Mouse (Mus musculus): ENCODE measurements at regions not wholly inside any gene's neighbourhood (a gene's known extent, or its start where the extent isn't known, plus 50 kb on each side); places are given as distances from the start of the nearest gene placed in this dataset.

DNA sequence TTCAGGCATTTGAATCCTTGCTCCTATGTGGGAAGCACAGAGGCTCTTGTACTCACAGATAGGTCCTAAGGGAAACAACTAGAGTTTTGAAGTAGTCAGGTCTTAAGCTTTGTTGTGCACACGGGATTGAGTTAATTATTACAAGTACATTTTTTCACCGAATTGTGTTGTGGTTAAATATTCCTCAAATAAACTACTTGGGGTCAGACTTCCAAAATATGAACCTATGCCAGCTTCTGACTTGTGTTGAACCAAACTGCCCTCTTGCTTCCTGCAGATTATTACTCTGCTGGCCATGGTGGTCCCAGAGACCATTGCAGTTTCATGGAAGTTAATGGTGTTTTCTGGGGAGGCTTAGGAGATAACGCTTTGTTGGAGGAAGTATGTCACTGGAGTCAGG is 105.5 kb upstream of the Fggy start:
- intact Hi-C loops (cut with DNase I): no loop called here
- no peak for DNase-seq

DNA sequence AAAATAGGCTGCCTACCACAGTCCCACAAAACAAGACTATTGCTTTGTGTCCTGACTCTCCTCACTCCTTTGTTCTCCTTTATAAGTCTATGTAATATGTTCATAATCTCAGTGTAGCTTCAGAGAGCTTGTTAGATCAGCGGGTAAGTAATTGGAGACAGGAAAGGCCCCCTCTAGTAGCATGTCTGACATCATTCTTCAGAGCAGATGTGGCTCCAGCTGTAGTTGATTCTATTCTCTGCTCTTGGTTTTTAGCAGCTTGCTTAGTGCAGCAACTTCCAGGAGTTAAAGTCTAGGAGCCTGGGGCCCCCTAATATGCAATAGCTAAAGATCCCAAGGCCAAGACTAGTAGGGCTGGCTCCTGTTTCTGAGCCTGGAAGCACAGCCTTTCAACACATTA is 101.0 kb upstream of the Fggy start:
- intact Hi-C loops (cut with DNase I): no loop called here
- no peak for DNase-seq

- intact Hi-C loops (cut with DNase I): no loop called here
Measured at GRCm38 (mm10) chr4:95456943-95457342, 100.4 kb upstream of the Fggy start.

DNA sequence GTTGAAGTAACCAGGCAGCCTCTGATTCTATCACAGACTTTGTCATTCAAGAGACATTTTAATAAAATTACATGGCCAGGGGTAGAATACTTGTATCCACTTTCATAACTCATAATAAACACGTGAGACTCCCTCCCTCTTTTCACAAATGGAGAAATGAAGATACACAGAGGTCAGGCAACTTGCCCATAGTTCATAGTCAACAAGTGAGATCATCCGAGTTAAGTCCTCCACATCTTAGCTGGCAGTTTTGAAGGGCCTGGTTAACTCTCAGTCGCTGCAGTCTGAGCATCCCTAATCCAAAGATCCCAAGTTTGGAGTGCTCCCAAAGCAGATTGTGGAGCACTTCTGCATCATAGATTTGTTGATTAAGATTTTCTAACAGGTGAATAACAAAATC is 94.8 kb upstream of the Fggy start:
- DNase-seq: no peak

More at GRCm38 (mm10) chr4:95456943-95457342, 100.4 kb upstream of the Fggy start:
- no peak for DNase-seq

GRCm38 (mm10) chr4:95463082-95463825 is 94.1 kb upstream of the Fggy start:
- intact Hi-C loops (cut with DNase I): no loop called here
- DNase-seq: peak; percentile 24 to 44

More for the DNA sequence above, 94.8 kb upstream of the Fggy start:
- intact Hi-C loops (cut with DNase I): no loop called here

- intact Hi-C loops (cut with DNase I): no loop called here
- DNase-seq: no peak
Measured at GRCm38 (mm10) chr4:95466647-95467046, 90.7 kb upstream of the Fggy start.

DNA sequence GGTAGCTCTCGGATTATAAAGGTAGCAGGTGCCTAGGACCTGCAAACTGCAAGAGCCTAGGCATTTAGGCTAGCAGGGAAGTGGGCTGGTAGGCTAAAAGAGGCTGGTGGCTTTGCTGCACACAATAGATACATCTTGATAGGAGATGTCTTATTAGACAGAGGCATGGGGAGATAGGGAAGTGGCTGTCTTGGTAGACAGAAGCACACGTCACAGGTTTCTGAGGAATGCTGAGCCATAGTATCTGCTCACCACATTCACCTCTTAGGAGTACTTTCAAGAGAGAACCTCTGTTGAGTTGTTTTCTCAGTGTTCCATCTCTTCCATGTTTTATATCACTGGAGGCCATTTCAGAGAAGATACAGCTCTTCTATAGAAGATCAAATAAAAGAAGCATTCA is 89.8 kb upstream of the Fggy start:
- DNase-seq: no peak
- intact Hi-C loops (cut with DNase I): no loop called here

GRCm38 (mm10) chr4:95474726-95475406 is 82.4 kb upstream of the Fggy start:
- intact Hi-C loops (cut with DNase I): no loop called here

DNA sequence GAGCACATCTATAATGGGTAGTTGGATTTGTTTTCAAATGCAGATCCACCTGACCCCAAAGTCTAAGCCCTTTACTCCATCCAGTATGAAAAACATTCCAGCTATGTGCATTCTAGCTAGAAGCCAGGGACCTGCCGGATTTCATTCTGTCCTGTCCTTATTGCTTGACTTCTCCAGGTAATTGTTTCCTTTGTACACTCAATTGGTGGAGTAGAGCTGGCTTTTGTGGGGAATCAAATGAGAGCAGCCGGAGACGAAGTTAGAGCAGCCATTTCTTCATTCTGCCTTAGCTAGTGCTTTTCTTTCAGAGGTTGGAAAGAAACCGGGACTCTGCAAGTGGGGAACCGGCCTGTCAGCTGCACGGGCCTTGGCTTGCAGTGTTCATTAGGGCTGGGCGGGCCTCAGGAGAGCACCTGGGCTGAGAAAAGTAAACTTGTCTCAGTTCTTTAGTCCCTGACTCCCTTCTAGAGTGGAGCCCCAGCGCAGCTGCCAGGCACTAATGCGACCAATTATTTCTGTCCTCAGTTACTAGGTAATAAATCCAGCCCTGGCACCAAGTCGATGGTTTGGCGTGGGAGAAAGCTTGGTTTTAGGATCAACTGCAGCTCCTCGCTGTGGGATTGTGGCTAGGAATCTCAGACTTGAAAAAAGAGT is 81.1 kb upstream of the Fggy start:
- DNase-seq: no peak
- intact Hi-C loops (cut with DNase I): no loop called here

More at GRCm38 (mm10) chr4:95474726-95475406, 82.4 kb upstream of the Fggy start:
- DNase-seq: no peak

DNA sequence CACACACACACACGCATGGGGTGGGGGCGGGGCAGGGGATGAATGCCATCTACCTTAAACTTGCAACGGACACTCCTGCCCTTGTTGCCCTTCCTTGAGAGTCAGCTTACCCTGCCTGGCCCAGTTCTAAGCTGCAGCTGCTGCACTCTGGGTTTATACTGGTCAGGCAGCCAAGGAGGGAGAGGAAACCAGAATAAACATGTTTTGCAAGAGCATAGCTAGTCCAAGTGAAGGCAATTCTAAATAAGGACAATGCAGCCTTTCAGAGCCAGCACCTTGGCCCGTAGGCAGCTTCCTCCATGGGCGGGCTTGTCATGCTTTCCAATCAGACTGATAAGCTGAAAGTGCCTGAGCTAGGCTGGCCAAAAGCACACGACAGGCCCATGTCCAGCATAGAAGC is 73.7 kb upstream of the Fggy start:
- peak; percentile 58 to 59 for DNase-seq
- intact Hi-C loops (cut with DNase I): loop anchor here (2.0 kb wide), 1 partner anchor 431 kb away; the partner anchor contains the start of gene Jun

GRCm38 (mm10) chr4:95487323-95487722 is 70.0 kb upstream of the Fggy start:
- intact Hi-C loops (cut with DNase I): loop anchor here (5.0 kb wide), 1 partner anchor 235 kb away; no protein-coding TSS in a partner anchor
- no peak for DNase-seq

GRCm38 (mm10) chr4:95487969-95488368 is 69.3 kb upstream of the Fggy start:
- intact Hi-C loops (cut with DNase I): loop anchor here (5.0 kb wide), 1 partner anchor 234 kb away; no protein-coding TSS in a partner anchor
- DNase-seq: no peak

DNA sequence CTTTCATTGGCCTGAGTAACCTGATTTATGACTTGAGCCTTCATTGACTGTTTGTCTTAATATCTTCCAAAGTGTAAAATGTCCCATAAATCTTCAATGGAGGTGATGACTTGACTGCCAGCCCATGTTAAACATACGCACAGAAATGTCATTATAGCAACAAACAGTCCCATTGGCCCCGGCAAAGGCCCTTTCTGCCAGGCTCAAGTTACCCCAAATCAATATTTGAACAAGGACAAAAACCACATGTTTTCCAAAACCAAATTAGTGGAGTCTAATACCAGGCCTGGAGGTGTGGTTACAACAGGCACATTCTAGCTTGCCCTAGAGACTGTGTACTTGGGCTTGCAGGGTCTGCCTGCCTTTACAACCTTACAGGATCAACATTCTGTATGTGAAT is 68.2 kb upstream of the Fggy start:
- intact Hi-C loops (cut with DNase I): loop anchor here (5.0 kb wide), 1 partner anchor 233 kb away; no protein-coding TSS in a partner anchor
- no peak for DNase-seq

GRCm38 (mm10) chr4:95500265-95500664 is 57.0 kb upstream of the Fggy start:
- intact Hi-C loops (cut with DNase I): no loop called here
- DNase-seq: no peak

GRCm38 (mm10) chr4:95501164-95501563 is 56.1 kb upstream of the Fggy start:
- DNase-seq: no peak

GRCm38 (mm10) chr4:95507141-95507945 is 50.0 kb upstream of the Fggy start:
- intact Hi-C loops (cut with DNase I): no loop called here
- DNase-seq: no peak

More at GRCm38 (mm10) chr4:95501164-95501563, 56.1 kb upstream of the Fggy start:
- intact Hi-C loops (cut with DNase I): no loop called here

All from heart, postnatal 36 days (tissue).